In the genomic region with DNA sequence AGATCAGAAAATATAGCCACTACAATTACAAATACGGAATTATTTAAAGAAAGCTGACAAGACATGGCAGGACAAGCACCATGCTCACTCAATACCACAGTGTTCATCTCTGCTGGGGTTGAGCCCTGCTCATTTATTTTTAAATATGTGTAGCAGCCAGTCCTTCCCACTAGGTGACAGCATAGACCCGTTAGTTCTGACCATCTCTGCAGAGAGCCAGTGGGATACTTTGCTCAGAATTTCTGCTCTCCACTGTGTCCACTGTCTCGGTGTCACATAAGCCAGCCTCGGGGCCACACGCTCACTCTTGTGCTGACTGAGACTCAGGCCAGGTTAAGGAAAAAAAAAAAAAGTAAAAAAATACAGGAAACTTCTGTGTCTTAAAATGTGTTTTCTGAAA, we compare ENCODE assay signal across 8 mouse cellular contexts.
DNase-seq lines count a peak whose midpoint lies in the region; ATAC-seq and TF ChIP-seq lines count a peak whose summit lies in the region.

No protein-coding gene starts in this region.

- peak; percentile 62 for DNase-seq in NIH3T3 (ENCODE audit: low read depth)
- DNase-seq in embryo, embryonic 11.5 days (ENCODE audit: low read depth, low spot score): peak; percentile 30
- DNase-seq in heart, postnatal 10 days: peak; percentile 71 to 79
- DNase-seq in kidney, postnatal 14 days: peak; percentile 70
- DNase-seq in lung, postnatal 0 days (ENCODE audit: low spot score): peak; percentile 74
- DNase-seq in ovary, postnatal 36 days (ENCODE audit: low spot score): peak; percentile 13
- no peak for DNase-seq in c-Kit-positive CD71-positive TER-119-positive erythroid progenitor cells, embryonic 14.5 days (ENCODE audit: low spot score)

- no peak overlapping the region for H3K27ac ChIP-seq in lung, postnatal 0 days (ENCODE audit: low read length)

- no peak overlapping the region for H3K4me2 ChIP-seq in lung, postnatal 0 days (replicated peaks; ENCODE audit: low read depth, low read length)

- TF ChIP-seq EP300 in lung, postnatal 0 days (IDR thresholded peaks at IDR 0.05): no peak

- intact Hi-C loops in heart, postnatal 10 days (cut with DNase I): loop anchor here (1.0 to 5.0 kb wide), 2 partner anchors 98 to 323 kb away; no protein-coding TSS in a partner anchor

- H3K36me3 ChIP-seq in lung, postnatal 0 days (ENCODE audit: insufficient read depth, low read length): no peaks in the 10 kb centered on the region

- no peaks in the 10 kb centered on the region for H3K4me1 ChIP-seq in lung, postnatal 0 days (ENCODE audit: insufficient read depth, low read depth, low read length)

- no peak overlapping the region for H3K4me3 ChIP-seq in lung, postnatal 0 days (ENCODE audit: low read depth, low read length)

- peak; percentile 48 for ATAC-seq in CD4-positive, CD25-positive, alpha-beta regulatory T cell, adult 4 months
- ATAC-seq in lung, postnatal 0 days: peak; percentile 75

- no peaks in the 10 kb centered on the region for H3K9me3 ChIP-seq in lung, postnatal 0 days (ENCODE audit: low read length)

- 36% methylated on average over 5 of the region's 5 CpGs for WGBS in lung, postnatal 0 days

- TF ChIP-seq CTCF in lung, postnatal 0 days (IDR thresholded peaks at IDR 0.05): peak; percentile 91

- no peaks in the 10 kb centered on the region for H3K27me3 ChIP-seq in lung, postnatal 0 days (replicated peaks; ENCODE audit: insufficient read depth, low read length)

- H3K9ac ChIP-seq in lung, postnatal 0 days (replicated peaks; ENCODE audit: low read depth): no peak overlapping the region
